Mouse (Mus musculus): ENCODE measurements around the gene Pik3c2g. TPM values are rescaled to one million over a fixed set of nuclear protein-coding genes. Genes with fewer than 3 reads are reported as not detected.
A peak's percentile ranks its signal among the peaks of the same experiment; 100 is the strongest.

Pik3c2g gene
- polyA plus RNA-seq, 1 experiment from 2014 or later, result 0.15 TPM

DNA sequence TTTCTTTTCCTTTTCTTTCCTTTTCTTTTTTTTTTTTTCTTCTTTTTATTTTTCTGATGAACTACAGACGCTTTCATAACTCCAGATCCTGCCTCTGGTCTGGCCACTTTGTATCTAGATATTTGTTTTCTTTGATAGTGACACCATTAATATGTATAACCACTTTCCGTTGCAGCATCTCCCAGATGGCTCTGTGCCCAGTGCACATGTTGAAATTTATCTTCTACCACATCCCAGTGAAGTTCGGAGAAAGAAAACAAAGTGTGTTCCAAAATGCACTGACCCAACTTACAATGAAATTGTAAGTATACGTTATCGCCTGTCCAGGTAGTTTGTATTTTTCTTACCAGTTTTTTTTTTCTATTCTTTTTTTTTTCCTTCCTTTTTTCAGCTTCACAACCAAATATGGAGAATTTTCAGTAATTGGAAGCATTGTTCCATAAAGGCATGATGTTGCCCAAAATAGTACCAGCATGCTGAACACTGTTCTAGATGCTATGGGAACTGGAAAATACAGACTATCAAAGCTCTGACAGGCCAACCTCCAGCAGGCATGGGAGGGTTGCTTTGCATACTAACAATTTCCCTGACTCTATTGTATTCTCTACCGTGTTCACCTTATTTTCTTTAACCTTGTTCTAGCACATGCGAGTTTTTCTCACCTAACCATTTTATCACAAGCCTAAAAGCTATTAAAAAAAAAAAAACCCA lies 370.7 kb downstream of the Pik3c2g start:
- H3K9ac ChIP-seq (ENCODE audit: low read length), result no peak overlapping the region
- H3K27ac ChIP-seq (ENCODE audit: low read depth, low read length), result no peak overlapping the region
- H3K4me3 ChIP-seq (ENCODE audit: low read depth, low read length), result no peak overlapping the region
- 72% methylated on average over 7 of the region's 7 CpGs for WGBS
- no peaks in the 10 kb centered on the region for H3K27me3 ChIP-seq (ENCODE audit: control insufficient read depth, insufficient read depth, low read length)
- no peaks in the 10 kb centered on the region for H3K4me1 ChIP-seq (ENCODE audit: control insufficient read depth, insufficient read depth, low read length)
- ATAC-seq (ENCODE audit: insufficient read depth, low FRiP score, low TSS enrichment) (no peak), DNase-seq (ENCODE audit: low spot score) (no peak)
- H3K36me3 ChIP-seq (ENCODE audit: control insufficient read depth, insufficient read depth, low read length), result no peaks in the 10 kb centered on the region
- H3K9me3 ChIP-seq (ENCODE audit: control insufficient read depth, low read length), result no peaks in the 10 kb centered on the region
- H3K4me2 ChIP-seq (ENCODE audit: low read depth), result no peak overlapping the region

GRCm38 (mm10) chr6:139963775-139964174 lies 376.8 kb downstream of the Pik3c2g start:
- Histone ChIP-seq H3K27me3 (ENCODE audit: control insufficient read depth, insufficient read depth, low read length) (no peaks in the 10 kb centered on the region), H3K36me3 (ENCODE audit: control insufficient read depth, insufficient read depth, low read length) (no peaks in the 10 kb centered on the region), H3K9me3 (ENCODE audit: control insufficient read depth, low read length) (no peaks in the 10 kb centered on the region), H3K9ac (ENCODE audit: low read length) (no peak overlapping the region), H3K4me2 (ENCODE audit: low read depth) (no peak overlapping the region), H3K27ac (ENCODE audit: low read depth, low read length) (no peak overlapping the region), H3K4me3 (ENCODE audit: low read depth, low read length) (no peak overlapping the region), H3K4me1 (ENCODE audit: control insufficient read depth, insufficient read depth, low read length) (no peaks in the 10 kb centered on the region)
- ATAC-seq (ENCODE audit: insufficient read depth, low FRiP score, low TSS enrichment) (no peak), DNase-seq (ENCODE audit: low spot score) (no peak)
- 69% methylated on average over 3 of the region's 3 CpGs for WGBS

- H3K4me2 ChIP-seq (ENCODE audit: low read depth), result no peak overlapping the region
- no peaks in the 10 kb centered on the region for H3K4me1 ChIP-seq (ENCODE audit: control insufficient read depth, insufficient read depth, low read length)
- no peaks in the 10 kb centered on the region for H3K9me3 ChIP-seq (ENCODE audit: control insufficient read depth, low read length)
- WGBS, result 75% methylated on average over 3 of the region's 3 CpGs
- no peaks in the 10 kb centered on the region for H3K36me3 ChIP-seq (ENCODE audit: control insufficient read depth, insufficient read depth, low read length)
- no peak overlapping the region for H3K4me3 ChIP-seq (ENCODE audit: low read depth, low read length)
- DNase-seq (ENCODE audit: low spot score), result peak; percentile 14
- ATAC-seq (ENCODE audit: insufficient read depth, low FRiP score, low TSS enrichment), result no peak
- no peak overlapping the region for H3K27ac ChIP-seq (ENCODE audit: low read depth, low read length)
- no peaks in the 10 kb centered on the region for H3K27me3 ChIP-seq (ENCODE audit: control insufficient read depth, insufficient read depth, low read length)
- H3K9ac ChIP-seq (ENCODE audit: low read length), result no peak overlapping the region
Measured at GRCm38 (mm10) chr6:139964895-139965294, 377.9 kb downstream of the Pik3c2g start.

GRCm38 (mm10) chr6:139966684-139967083 lies 379.7 kb downstream of the Pik3c2g start:
- Histone ChIP-seq H3K27me3 (ENCODE audit: control insufficient read depth, insufficient read depth, low read length) (no peaks in the 10 kb centered on the region), H3K9me3 (ENCODE audit: control insufficient read depth, low read length) (no peaks in the 10 kb centered on the region), H3K27ac (ENCODE audit: low read depth, low read length) (no peak overlapping the region), H3K36me3 (ENCODE audit: control insufficient read depth, insufficient read depth, low read length) (no peaks in the 10 kb centered on the region), H3K9ac (ENCODE audit: low read length) (no peak overlapping the region), H3K4me3 (ENCODE audit: low read depth, low read length) (no peak overlapping the region), H3K4me1 (ENCODE audit: control insufficient read depth, insufficient read depth, low read length) (no peaks in the 10 kb centered on the region), H3K4me2 (ENCODE audit: low read depth) (no peak overlapping the region)
- no peak for ATAC-seq (ENCODE audit: insufficient read depth, low FRiP score, low TSS enrichment)
- DNase-seq (ENCODE audit: low spot score), result no peak
- 46% methylated on average over 6 of the region's 6 CpGs for WGBS

- no peaks in the 10 kb centered on the region for H3K36me3 ChIP-seq (ENCODE audit: control insufficient read depth, insufficient read depth, low read length)
- DNase-seq (ENCODE audit: low spot score) (no peak), ATAC-seq (ENCODE audit: insufficient read depth, low FRiP score, low TSS enrichment) (no peak)
- no peak overlapping the region for H3K27ac ChIP-seq (ENCODE audit: low read depth, low read length)
- H3K9me3 ChIP-seq (ENCODE audit: control insufficient read depth, low read length), result no peaks in the 10 kb centered on the region
- H3K9ac ChIP-seq (ENCODE audit: low read length), result no peak overlapping the region
- WGBS, result 92% methylated on average over 4 of the region's 4 CpGs
- H3K4me2 ChIP-seq (ENCODE audit: low read depth), result no peak overlapping the region
- H3K4me3 ChIP-seq (ENCODE audit: low read depth, low read length), result no peak overlapping the region
- no peaks in the 10 kb centered on the region for H3K27me3 ChIP-seq (ENCODE audit: control insufficient read depth, insufficient read depth, low read length)
- no peaks in the 10 kb centered on the region for H3K4me1 ChIP-seq (ENCODE audit: control insufficient read depth, insufficient read depth, low read length)
Measured at GRCm38 (mm10) chr6:139971608-139972298, 384.7 kb downstream of the Pik3c2g start.

DNA sequence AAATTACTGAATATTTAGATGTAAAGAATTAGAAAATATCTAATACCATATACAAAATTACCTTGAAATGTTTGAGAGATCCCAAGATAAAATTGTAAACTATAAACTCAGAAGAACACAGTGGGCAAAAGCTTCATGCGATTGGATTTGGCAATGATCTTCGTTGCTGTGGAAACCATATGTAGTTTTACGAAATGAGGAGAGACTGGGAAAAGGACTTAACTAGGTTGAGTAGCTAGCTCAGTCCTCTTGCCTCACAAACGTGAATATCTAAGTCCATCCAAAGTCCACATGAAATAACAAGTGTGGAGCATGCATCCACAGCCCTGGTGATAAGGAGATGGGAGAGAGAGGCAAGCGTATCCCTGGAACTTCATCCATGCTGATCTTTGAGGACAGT lies 387.6 kb downstream of the Pik3c2g start:
- Histone ChIP-seq H3K4me1 (ENCODE audit: control insufficient read depth, insufficient read depth, low read length) (no peaks in the 10 kb centered on the region), H3K27me3 (ENCODE audit: control insufficient read depth, insufficient read depth, low read length) (no peaks in the 10 kb centered on the region)
- 88% methylated on average over 5 of the region's 5 CpGs for WGBS

DNA sequence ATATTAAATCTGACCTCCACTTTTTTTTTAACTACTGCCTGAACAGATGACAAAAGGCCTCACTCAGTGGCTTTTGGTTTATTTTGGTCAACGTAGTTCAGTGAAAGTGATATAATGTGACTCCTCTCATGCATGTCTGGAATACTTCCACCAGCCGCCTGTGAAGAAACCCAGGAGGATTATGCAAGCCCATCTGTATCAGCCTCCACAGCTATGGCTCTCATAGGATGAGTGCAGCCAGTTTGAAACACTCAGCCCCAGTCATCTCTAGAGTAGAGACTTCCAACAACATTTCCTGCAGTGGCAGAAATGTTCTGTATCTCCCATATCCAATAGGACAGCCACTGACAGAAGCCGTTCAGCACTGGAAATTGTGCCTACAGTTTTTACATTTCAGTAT lies 391.1 kb downstream of the Pik3c2g start:
- no peak for ATAC-seq (ENCODE audit: insufficient read depth, low FRiP score, low TSS enrichment)
- Histone ChIP-seq H3K4me3 (ENCODE audit: low read depth, low read length) (no peak overlapping the region), H3K4me1 (ENCODE audit: control insufficient read depth, insufficient read depth, low read length) (no peaks in the 10 kb centered on the region), H3K4me2 (ENCODE audit: low read depth) (no peak overlapping the region), H3K9ac (ENCODE audit: low read length) (no peak overlapping the region), H3K27ac (ENCODE audit: low read depth, low read length) (no peak overlapping the region), H3K9me3 (ENCODE audit: control insufficient read depth, low read length) (no peaks in the 10 kb centered on the region), H3K27me3 (ENCODE audit: control insufficient read depth, insufficient read depth, low read length) (no peaks in the 10 kb centered on the region), H3K36me3 (ENCODE audit: control insufficient read depth, insufficient read depth, low read length) (no peaks in the 10 kb centered on the region)
- WGBS, result 63% methylated on average over 3 of the region's 3 CpGs
- DNase-seq (ENCODE audit: low spot score), result no peak

More for the DNA sequence above, 387.6 kb downstream of the Pik3c2g start:
- H3K4me3 ChIP-seq (ENCODE audit: low read depth, low read length), result no peak overlapping the region
- H3K4me2 ChIP-seq (ENCODE audit: low read depth), result no peak overlapping the region
- DNase-seq (ENCODE audit: low spot score) (no peak), ATAC-seq (ENCODE audit: insufficient read depth, low FRiP score, low TSS enrichment) (no peak)
- no peak overlapping the region for H3K9ac ChIP-seq (ENCODE audit: low read length)
- no peaks in the 10 kb centered on the region for H3K36me3 ChIP-seq (ENCODE audit: control insufficient read depth, insufficient read depth, low read length)
- H3K27ac ChIP-seq (ENCODE audit: low read depth, low read length), result no peak overlapping the region
- H3K9me3 ChIP-seq (ENCODE audit: control insufficient read depth, low read length), result no peaks in the 10 kb centered on the region

DNA sequence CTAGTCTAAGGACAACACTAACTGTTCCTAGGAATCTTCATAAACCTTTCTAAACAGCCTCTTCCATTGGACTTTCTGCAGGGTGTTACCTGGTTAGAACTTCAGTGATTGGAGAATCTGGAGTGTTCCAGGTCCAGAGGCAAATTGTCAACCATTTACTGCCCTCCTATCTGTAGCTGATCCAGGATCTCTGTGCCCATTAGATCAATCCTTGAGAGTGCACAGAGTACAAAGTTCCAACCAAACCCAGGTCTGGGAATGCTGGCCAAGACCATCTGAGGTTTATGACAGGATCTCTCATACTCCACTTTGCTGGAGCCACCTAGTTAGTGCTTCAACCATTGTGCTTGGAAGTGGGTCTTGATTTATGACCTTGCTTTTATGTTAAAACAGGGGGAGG lies 394.0 kb downstream of the Pik3c2g start:
- H3K4me1 ChIP-seq (ENCODE audit: control insufficient read depth, insufficient read depth, low read length), result no peaks in the 10 kb centered on the region
- DNase-seq (ENCODE audit: low spot score) (no peak), ATAC-seq (ENCODE audit: insufficient read depth, low FRiP score, low TSS enrichment) (no peak)
- H3K9me3 ChIP-seq (ENCODE audit: control insufficient read depth, low read length), result no peaks in the 10 kb centered on the region
- H3K4me3 ChIP-seq (ENCODE audit: low read depth, low read length), result no peak overlapping the region
- H3K27me3 ChIP-seq (ENCODE audit: control insufficient read depth, insufficient read depth, low read length), result no peaks in the 10 kb centered on the region
- no peak overlapping the region for H3K9ac ChIP-seq (ENCODE audit: low read length)
- H3K27ac ChIP-seq (ENCODE audit: low read depth, low read length), result no peak overlapping the region
- no peaks in the 10 kb centered on the region for H3K36me3 ChIP-seq (ENCODE audit: control insufficient read depth, insufficient read depth, low read length)
- H3K4me2 ChIP-seq (ENCODE audit: low read depth), result no peak overlapping the region

GRCm38 (mm10) chr6:139984069-139984468 lies 397.0 kb downstream of the Pik3c2g start:
- DNase-seq (ENCODE audit: low spot score), result no peak
- Histone ChIP-seq H3K4me2 (ENCODE audit: low read depth) (no peak overlapping the region), H3K9ac (ENCODE audit: low read length) (no peak overlapping the region), H3K4me3 (ENCODE audit: low read depth, low read length) (no peak overlapping the region), H3K27ac (ENCODE audit: low read depth, low read length) (no peak overlapping the region), H3K27me3 (ENCODE audit: control insufficient read depth, insufficient read depth, low read length) (no peaks in the 10 kb centered on the region), H3K4me1 (ENCODE audit: control insufficient read depth, insufficient read depth, low read length) (no peaks in the 10 kb centered on the region), H3K9me3 (ENCODE audit: control insufficient read depth, low read length) (no peaks in the 10 kb centered on the region), H3K36me3 (ENCODE audit: control insufficient read depth, insufficient read depth, low read length) (no peaks in the 10 kb centered on the region)
- WGBS, result 88% methylated on average over 3 of the region's 3 CpGs
- ATAC-seq (ENCODE audit: insufficient read depth, low FRiP score, low TSS enrichment), result no peak

Measured in neural tube, embryonic 11.5 days (tissue).